Mouse (Mus musculus): Measurements from ENCODE around the gene Asnsd1.

GRCm38 (mm10) chr1:53324277-53324676, 28.3 kb downstream of the Asnsd1 start:
- TF ChIP-seq GATA1 (IDR thresholded peaks at IDR 0.05; ENCODE audit: low read length) (no peak), TAL1 (IDR thresholded peaks at IDR 0.05; ENCODE audit: low read length) (no peak)
